Mouse (Mus musculus) brown adipose tissue, adult 24 weeks (tissue): ENCODE measurements around the gene Mlycd. TPM values are rescaled to one million over a fixed set of nuclear protein-coding genes. Genes with fewer than 3 reads are reported as not detected.

Experiments used
- H3K27ac ChIP-seq: fragments of 200-500 bp; replicated peaks from 2 replicates; pipeline ENCODE4 v1.5.1; 2012; ENCODE audit warnings: low read depth, mild to moderate bottlenecking, low read length
- H3K4me1 ChIP-seq: fragments of 200-500 bp; 2 replicates; pipeline ENCODE4 v1.6.1; 2012; ENCODE audit warnings: low read length, mixed read lengths; ENCODE audit not compliant: control insufficient read depth, insufficient read depth, insufficient read length
- H3K4me3 ChIP-seq: fragments of 200-500 bp; 2 replicates; pipeline ENCODE4 v1.5.1; 2012; ENCODE audit warnings: low read depth, mild to moderate bottlenecking, low read length, moderate library complexity; ENCODE audit not compliant: insufficient read depth
- polyA plus RNA-seq: library from polyadenylated mRNA; stranded (reverse); fragments of >200 nt; gene quantifications from 2 replicates; pipeline ENCODE4 v1.2.4, GENCODE M21; 2012; ENCODE audit not compliant: missing spikeins, insufficient read depth, insufficient read length

Gene Mlycd
- polyA plus RNA-seq, 1 experiment: 72.3 TPM

- H3K4me1 ChIP-seq: no peaks in the 10 kb centered on the region
- H3K4me3 ChIP-seq: no peak overlapping the region
- no peak overlapping the region for H3K27ac ChIP-seq
Measured at GRCm38 (mm10) chr8:119446990-119447780, 52.5 kb downstream of the Mlycd start.

GRCm38 (mm10) chr8:119447781-119448170 is 53.1 kb downstream of the Mlycd start:
- no peak overlapping the region for H3K4me3 ChIP-seq
- no peaks in the 10 kb centered on the region for H3K4me1 ChIP-seq
- no peak overlapping the region for H3K27ac ChIP-seq

- no peak overlapping the region for H3K27ac ChIP-seq
- H3K4me3 ChIP-seq: no peak overlapping the region
- H3K4me1 ChIP-seq: no peaks in the 10 kb centered on the region
Measured at GRCm38 (mm10) chr8:119449627-119450026, 54.9 kb downstream of the Mlycd start.

GRCm38 (mm10) chr8:119451131-119451530 is 56.5 kb downstream of the Mlycd start:
- H3K4me1 ChIP-seq: no peaks in the 10 kb centered on the region
- no peak overlapping the region for H3K4me3 ChIP-seq
- no peak overlapping the region for H3K27ac ChIP-seq

GRCm38 (mm10) chr8:119452919-119453318 is 58.2 kb downstream of the Mlycd start:
- no peak overlapping the region for H3K4me3 ChIP-seq
- no peak overlapping the region for H3K27ac ChIP-seq
- H3K4me1 ChIP-seq: no peaks in the 10 kb centered on the region

- Histone ChIP-seq H3K4me3 (no peak overlapping the region), H3K4me1 (no peaks in the 10 kb centered on the region), H3K27ac (no peak overlapping the region)
Measured at GRCm38 (mm10) chr8:119456045-119456444, 61.4 kb downstream of the Mlycd start.

GRCm38 (mm10) chr8:119459724-119460123 is 65.0 kb downstream of the Mlycd start:
- no peaks in the 10 kb centered on the region for H3K4me1 ChIP-seq
- no peak overlapping the region for H3K27ac ChIP-seq
- no peak overlapping the region for H3K4me3 ChIP-seq

Other genes starting within 250 kb of the Mlycd start
- 275 and 306 TPM in 2 replicates for gene Hsbp1, start 50.4 kb upstream of the Mlycd start, polyA plus RNA-seq
- gene Osgin1, start 39.2 kb downstream of the Mlycd start, polyA plus RNA-seq: 1.9 and 2.2 TPM in 2 replicates
- gene Necab2, start 51.8 kb downstream of the Mlycd start, polyA plus RNA-seq: not detected in 2 replicates
- not detected in 2 replicates for gene Slc38a8, start 106.8 kb downstream of the Mlycd start, polyA plus RNA-seq
- 33.8 and 34.4 TPM in 2 replicates for gene Mbtps1, start 163.9 kb downstream of the Mlycd start, polyA plus RNA-seq
- 7.8 and 9.6 TPM in 2 replicates for gene Hsdl1, start 180.3 kb downstream of the Mlycd start, polyA plus RNA-seq
- gene Dnaaf1, start 180.4 kb downstream of the Mlycd start, polyA plus RNA-seq: not detected in 2 replicates
- gene Taf1c, start 210.3 kb downstream of the Mlycd start, polyA plus RNA-seq: 0.92 and 1.8 TPM in 2 replicates
- not detected in 2 replicates for gene Adad2, start 217.9 kb downstream of the Mlycd start, polyA plus RNA-seq
- 1.9 TPM in 2 replicates for gene Kcng4, start 240.8 kb downstream of the Mlycd start, polyA plus RNA-seq